Mouse (Mus musculus) megakaryocyte, embryonic 14.5 days (primary cell): ENCODE measurements around the gene Rsph9.

Experiments
- FLI1 ChIP-seq: IDR thresholded peaks from 2 replicates; pipeline ENCODE4 v1.6.1; 2012; ENCODE audit warnings: low read length, inconsistent platforms, mixed read lengths
- GATA1 ChIP-seq: IDR thresholded peaks from 3 replicates; pipeline ENCODE4 v1.6.1; 2012; ENCODE audit warnings: mixed read lengths, low read length, inconsistent platforms, borderline replicate concordance

DNA sequence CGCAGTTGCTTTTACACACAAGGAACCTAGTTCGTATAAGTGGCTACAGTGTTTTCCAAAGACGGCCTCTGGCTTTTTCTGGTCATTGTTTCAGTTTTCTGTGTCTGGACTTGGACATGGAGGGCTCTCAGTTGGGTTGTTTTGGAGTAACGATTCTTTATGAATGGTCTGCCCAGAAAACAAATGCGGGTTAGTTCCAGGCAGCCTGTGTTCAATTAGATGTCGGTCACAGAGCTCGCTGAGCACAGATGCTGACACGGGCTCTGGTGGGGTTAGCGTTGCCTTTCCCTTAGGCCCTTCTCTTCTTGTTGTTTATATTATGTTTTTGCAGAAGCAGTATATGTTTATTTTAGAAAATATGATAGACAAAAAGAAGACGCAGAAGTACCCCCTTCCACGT, 27.9 kb downstream of the Rsph9 start:
- TF ChIP-seq GATA1 (no peak), FLI1 (no peak)
